Mouse (Mus musculus) ovary, postnatal 36 days (tissue): ENCODE measurements around the gene Nrap.
"Not testable (repeated sequence)": the region's sequence is repeated elsewhere in the genome, so short reads cannot be mapped to it uniquely, and the experiment has no call there.

Experiments
- DNase-seq: peaks from one replicate; pipeline ENCODE4 v3.0.0; 2022; ENCODE audit warnings: low spot score, mixed read lengths

Nrap gene

GRCm38 (mm10) chr19:56364563-56364962, 25.3 kb downstream of the Nrap start:
- DNase-seq = no peak

- no peak for DNase-seq
Observed at GRCm38 (mm10) chr19:56363721-56364460, 25.9 kb downstream of the Nrap start.

GRCm38 (mm10) chr19:56358890-56359289, 30.9 kb downstream of the Nrap start:
- no peak for DNase-seq

- not testable (repeated sequence) for DNase-seq
Observed at GRCm38 (mm10) chr19:56357374-56357708, 32.5 kb downstream of the Nrap start.

GRCm38 (mm10) chr19:56356480-56357373, 33.1 kb downstream of the Nrap start:
- DNase-seq = peak; percentile 52

GRCm38 (mm10) chr19:56355201-56355600, 34.6 kb downstream of the Nrap start:
- no peak for DNase-seq

GRCm38 (mm10) chr19:56353689-56354088, 36.1 kb downstream of the Nrap start:
- no peak for DNase-seq

- DNase-seq = no peak
Observed at GRCm38 (mm10) chr19:56349295-56349694, 40.5 kb downstream of the Nrap start.

GRCm38 (mm10) chr19:56346750-56347149, 43.1 kb downstream of the Nrap start:
- no peak for DNase-seq

GRCm38 (mm10) chr19:56346016-56346415, 43.8 kb downstream of the Nrap start:
- no peak for DNase-seq

GRCm38 (mm10) chr19:56343869-56344563, 45.8 kb downstream of the Nrap start:
- no peak for DNase-seq

GRCm38 (mm10) chr19:56342006-56342405, 47.8 kb downstream of the Nrap start:
- DNase-seq = peak; percentile 75

- DNase-seq = no peak
Observed at GRCm38 (mm10) chr19:56336826-56337225, 53.0 kb downstream of the Nrap start.

GRCm38 (mm10) chr19:56336321-56336720, 53.5 kb downstream of the Nrap start:
- DNase-seq = no peak

- DNase-seq = no peak
Observed at GRCm38 (mm10) chr19:56326243-56326855, 63.5 kb downstream of the Nrap start.

GRCm38 (mm10) chr19:56325676-56326075, 64.2 kb downstream of the Nrap start:
- no peak for DNase-seq

- no peak for DNase-seq
Observed at GRCm38 (mm10) chr19:56321303-56321920, 68.4 kb downstream of the Nrap start.

- no peak for DNase-seq
Observed at GRCm38 (mm10) chr19:56320186-56320860, 69.5 kb downstream of the Nrap start.

- DNase-seq = no peak
Observed at GRCm38 (mm10) chr19:56319629-56320028, 70.2 kb downstream of the Nrap start.

- DNase-seq = no peak
Observed at GRCm38 (mm10) chr19:56319219-56319618, 70.6 kb downstream of the Nrap start.

- DNase-seq = no peak
Observed at GRCm38 (mm10) chr19:56316531-56316930, 73.3 kb downstream of the Nrap start.
